7 mouse cellular contexts compared by ENCODE assay signal in genomic region chr9:21073044-21073840, GRCm38 (mm10). TPM values are rescaled to one million over a fixed set of nuclear protein-coding genes. Genes with fewer than 3 reads are reported as not detected.
DNase-seq lines count a peak whose midpoint lies in the region; ATAC-seq lines count a peak whose summit lies in the region.

TSS of gene Gm49373 (minus strand) at chr9:21073096.
TSS of gene Fdx1l (minus strand) at chr9:21073614.

- peak; percentile 96 for ATAC-seq in intestine, embryonic 15.5 days

- no peaks in the 10 kb centered on the region for H3K27me3 ChIP-seq in intestine, embryonic 15.5 days (replicated peaks)
- no peaks in the 10 kb centered on the region for H3K27me3 ChIP-seq in midbrain, embryonic 10.5 days (ENCODE audit: low read depth, poor library complexity, severe bottlenecking)

- H3K4me1 ChIP-seq in intestine, embryonic 15.5 days (replicated peaks): 0 out of 2 replicates have a peak, but pooled peaks cover 6% of the 10 kb centered on the region
- peaks cover 23% of the 10 kb centered on the region for H3K4me1 ChIP-seq in midbrain, embryonic 10.5 days

- peak; percentile 92 to 97 for DNase-seq in adrenal gland, adult (ENCODE audit: inconsistent age in 2 of 2, low spot score in 1 of 2)
- DNase-seq in embryo, embryonic 10.5 days (ENCODE audit: low spot score): peak; percentile 96
- peak; percentile 85 for DNase-seq in gastrocnemius, postnatal 25 days
- DNase-seq in left cerebral cortex, postnatal 25 days (ENCODE audit: low spot score in 2 of 2): peak; percentile 95
- DNase-seq in midbrain, embryonic 10.5 days (ENCODE audit: low spot score): peak; percentile 90
- peak; percentile 92 for DNase-seq in right cerebral cortex, postnatal 4 days

- H3K4me3 ChIP-seq in intestine, embryonic 15.5 days (replicated peaks): peak within 1 kb of the TSS; percentile 85
- peak within 1 kb of the TSS; percentile 69 for H3K4me3 ChIP-seq in midbrain, embryonic 10.5 days

- H3K9ac ChIP-seq in intestine, embryonic 15.5 days: peak within 1 kb of the TSS; percentile 80

- intact Hi-C loops in left cerebral cortex, postnatal 25 days (cut with DNase I): no loop called here

- peaks cover 24% of the 10 kb centered on the region for H3K36me3 ChIP-seq in intestine, embryonic 15.5 days
- H3K36me3 ChIP-seq in midbrain, embryonic 10.5 days: peaks cover 74% of the 10 kb centered on the region

- no peaks in the 10 kb centered on the region for H3K9me3 ChIP-seq in intestine, embryonic 15.5 days
- H3K9me3 ChIP-seq in midbrain, embryonic 10.5 days (replicated peaks): no peaks in the 10 kb centered on the region

- peak within 1 kb of the TSS; percentile 87 for H3K27ac ChIP-seq in intestine, embryonic 15.5 days
- H3K27ac ChIP-seq in midbrain, embryonic 10.5 days (replicated peaks): peak within 1 kb of the TSS; percentile 80

- 2% methylated on average over 58 of the region's 58 CpGs for WGBS in intestine, embryonic 15.5 days
- WGBS in midbrain, embryonic 10.5 days: 3% methylated on average over 58 of the region's 58 CpGs

- H3K4me2 ChIP-seq in intestine, embryonic 15.5 days (replicated peaks): peak within 1 kb of the TSS; percentile 75

RNA-seq across cellular contexts. Expression of gene Gm49373, which starts in this region (rescaled TPM):
- under 1 TPM in 1 of 2 experiments, not detected in 1; 0.27 TPM for total RNA-seq in gastrocnemius, postnatal 25 days (2021)
- polyA plus RNA-seq in intestine, embryonic 15.5 days (2015; fragmentation: Nextera tagmentation; extraction: Ambion mirVana): 0.40 and 0.59 TPM in 2 replicates
- total RNA-seq in left cerebral cortex, postnatal 25 days (2021): 1 to 10 TPM; 1.5 to 2.6 TPM
- 1.0 and 1.3 TPM in 2 replicates for polyA plus RNA-seq in midbrain, embryonic 10.5 days (2016; fragmentation: Nextera tagmentation; extraction: Ambion mirVana)

RNA-seq across cellular contexts. Expression of gene Fdx1l, which starts in this region (rescaled TPM):
- total RNA-seq in gastrocnemius, postnatal 25 days (2021): 10 to 100 TPM; 34.7 to 35.4 TPM
- 57.3 and 68.2 TPM in 2 replicates for polyA plus RNA-seq in intestine, embryonic 15.5 days (2015; fragmentation: Nextera tagmentation; extraction: Ambion mirVana)
- total RNA-seq in left cerebral cortex, postnatal 25 days (2021): 10 to 100 TPM; 59.2 to 63.0 TPM
- polyA plus RNA-seq in midbrain, embryonic 10.5 days (2016; fragmentation: Nextera tagmentation; extraction: Ambion mirVana): 57.1 and 66.7 TPM in 2 replicates

Comparison
In these comparisons a context has a peak if more than half of its experiments do, and no peak if none do; other contexts are left out.
1. Peak in every context shown above with its lines: DNase-seq, ATAC-seq, H3K4me3 ChIP-seq and H3K27ac ChIP-seq.